In genomic region chr11:83741841-83742240, GRCm38 (mm10) we compare ENCODE assay signal across 28 mouse cellular contexts. TPM values are rescaled to one million over a fixed set of nuclear protein-coding genes. Genes with fewer than 3 reads are reported as not detected.
"Had no signal": no experiment of that assay in that cellular context is flagged by ENCODE, and none has a peak within 500 bp of the region (broad histone marks: within the 10 kb centered on the region; RNA-seq: fewer than 3 reads in every experiment).

No protein-coding gene starts in this region.

- DNase-seq: kidney, adult 8-10 months; kidney, postnatal 10 days; kidney, postnatal 36 days; layer of hippocampus, postnatal 36 days; lung, adult 2 months; lung, postnatal 14 days; thymus, adult 2 months; thymus, postnatal 14 days; thymus, postnatal 4 days had no signal

- H3K4me1 ChIP-seq: midbrain, embryonic 13.5 days had no signal

- H3K4me3 ChIP-seq: kidney, embryonic 15.5 days; left cerebral cortex, adult 2 months; midbrain, embryonic 13.5 days had no signal

- H3K9me3 ChIP-seq: kidney, embryonic 15.5 days; midbrain, embryonic 13.5 days had no signal

- ATAC-seq: intestine, postnatal 0 days; midbrain, embryonic 13.5 days; midbrain, embryonic 16.5 days had no signal

- H3K27ac ChIP-seq: kidney, embryonic 15.5 days; left cerebral cortex, adult 2 months; macrophage; midbrain, embryonic 13.5 days had no signal

- H3K4me2 ChIP-seq: kidney, embryonic 15.5 days; midbrain, embryonic 13.5 days had no signal

- H3K36me3 ChIP-seq: kidney, embryonic 15.5 days; midbrain, embryonic 13.5 days had no signal

- H3K9ac ChIP-seq: kidney, embryonic 15.5 days; midbrain, embryonic 13.5 days had no signal

RNA-seq across cellular contexts. Expression of gene Wfdc21, which starts 4.9 kb away (rescaled TPM):
- total RNA-seq: layer of hippocampus, adult 8-10 months; layer of hippocampus, postnatal 10 days; layer of hippocampus, postnatal 36 days; left cerebral cortex, adult 2 months; left cerebral cortex, postnatal 10 days; left cerebral cortex, postnatal 36 days had no signal
- polyA plus RNA-seq: intestine, postnatal 0 days; limb, embryonic 11.5 days; limb, embryonic 14.5 days; midbrain, embryonic 16.5 days; neural tube, embryonic 11.5 days; neural tube, embryonic 14.5 days; small intestine, adult 2 months had no signal

RNA-seq across cellular contexts. Expression of gene Wfdc18, which starts 33.0 kb away (rescaled TPM):
- total RNA-seq: layer of hippocampus, adult 8-10 months; layer of hippocampus, postnatal 10 days; layer of hippocampus, postnatal 36 days had no signal
- polyA plus RNA-seq: intestine, embryonic 14.5 days; limb, embryonic 11.5 days; lung, adult 2 months; midbrain, embryonic 13.5 days; midbrain, embryonic 16.5 days; neural tube, embryonic 11.5 days; neural tube, embryonic 14.5 days; small intestine, adult 2 months; spleen, adult 2 months; stomach, embryonic 16.5 days; testis, adult 2 months had no signal

RNA-seq across cellular contexts. Expression of gene Wfdc17, which starts 38.0 kb away (rescaled TPM):
- total RNA-seq: layer of hippocampus, postnatal 10 days; left cerebral cortex, adult 2 months; left cerebral cortex, postnatal 10 days; left cerebral cortex, postnatal 36 days had no signal
- polyA plus RNA-seq: limb, embryonic 11.5 days; midbrain, embryonic 16.5 days; neural tube, embryonic 11.5 days; neural tube, embryonic 14.5 days had no signal
